ENCODE assay signal across 8 mouse cellular contexts in the genomic region with DNA sequence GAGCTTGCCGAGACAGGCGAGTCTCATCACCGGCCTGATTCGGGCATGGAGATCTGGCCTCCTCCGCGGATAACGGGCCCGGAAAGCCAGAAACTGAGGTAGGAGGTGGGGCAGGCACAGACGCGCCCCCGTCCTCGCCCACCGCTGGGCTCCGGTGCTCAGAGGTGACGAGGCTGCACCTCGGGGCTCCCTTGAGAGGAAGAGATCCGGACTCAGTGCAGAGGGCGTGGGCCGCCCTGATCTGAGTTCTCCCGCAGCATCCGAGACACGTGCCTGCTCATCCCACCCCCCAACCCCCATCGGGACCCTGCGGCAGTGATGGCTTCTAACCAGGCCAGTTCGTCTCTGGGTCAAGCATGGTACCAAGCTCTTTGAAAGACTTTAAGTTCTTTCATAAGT. TPM values are rescaled to one million over a fixed set of nuclear protein-coding genes. Genes with fewer than 3 reads are reported as not detected.
DNase-seq lines count a peak whose midpoint lies in the region; ATAC-seq and TF ChIP-seq lines count a peak whose summit lies in the region.

No protein-coding gene starts in this region.

- 1% methylated on average over 25 of the region's 25 CpGs for WGBS in heart, embryonic 14.5 days

- intact Hi-C loops in heart, postnatal 36 days (cut with DNase I): loop anchor here (5.0 kb wide), 1 partner anchor 270 kb away; no protein-coding TSS in a partner anchor
- intact Hi-C loops in left cerebral cortex, postnatal 14 days (cut with DNase I): no loop called here

- no peak for TF ChIP-seq CTCF in G1E (IDR thresholded peaks at IDR 0.05; ENCODE audit: low read depth, low read length)

- peak overlapping the region; percentile 93 for H3K9ac ChIP-seq in heart, embryonic 14.5 days (ENCODE audit: low read length)

- peak overlapping the region; percentile 79 to 96 for H3K4me3 ChIP-seq in heart, embryonic 14.5 days (ENCODE audit: control insufficient read depth in 1 of 2, insufficient read depth in 1 of 2, low read depth in 1 of 2, low read length in 2 of 2)
- H3K4me3 ChIP-seq in G1E (ENCODE audit: low read depth, low read length): peak overlapping the region; percentile 99

- no peaks in the 10 kb centered on the region for H3K9me3 ChIP-seq in heart, embryonic 14.5 days (ENCODE audit: control insufficient read depth, low read length)
- no peaks in the 10 kb centered on the region for H3K9me3 ChIP-seq in G1E (replicated peaks)

- H3K4me1 ChIP-seq in heart, embryonic 14.5 days (ENCODE audit: control insufficient read depth in 2 of 2, insufficient read depth in 2 of 2, low read length in 2 of 2): peaks cover 2 to 25% of the 10 kb centered on the region in 2 experiments; a peak in 2 of 4 replicates
- H3K4me1 ChIP-seq in G1E (ENCODE audit: insufficient read depth, low read depth, low read length): peaks cover 64% of the 10 kb centered on the region

- no peaks in the 10 kb centered on the region for H3K27me3 ChIP-seq in heart, embryonic 14.5 days (ENCODE audit: control insufficient read depth, insufficient read depth, low read length)
- no peaks in the 10 kb centered on the region for H3K27me3 ChIP-seq in G1E (ENCODE audit: insufficient read depth, low read length)

- 0 out of 2 replicates have a peak, but pooled peaks have one; percentile 10 for ATAC-seq in heart, embryonic 14.5 days (ENCODE audit: insufficient number of reproducible peaks, insufficient read depth, low FRiP score, low read depth)
- no peak for ATAC-seq in G1E (ENCODE audit: extremely low read depth, insufficient number of reproducible peaks, low FRiP score, poor library complexity, severe bottlenecking)
- peak; percentile 31 for ATAC-seq in granulocyte monocyte progenitor cell, adult 5-6 weeks (replicated peaks; ENCODE audit: poor library complexity, severe bottlenecking)
- peak; percentile 16 for ATAC-seq in megakaryocyte-erythroid progenitor cell, adult 5-6 weeks (replicated peaks; ENCODE audit: low FRiP score, low TSS enrichment, poor library complexity, severe bottlenecking)

- DNase-seq in heart, postnatal 36 days: no peak
- DNase-seq in G1E (ENCODE audit: low spot score): peak; percentile 33
- DNase-seq in frontal cortex, postnatal 10 days (ENCODE audit: low spot score in 2 of 2): no peak
- no peak for DNase-seq in left cerebral cortex, postnatal 14 days (ENCODE audit: low spot score in 2 of 2)
- DNase-seq in adrenal gland, postnatal 36 days: no peak

- H3K36me3 ChIP-seq in heart, embryonic 14.5 days (ENCODE audit: control insufficient read depth, insufficient read depth, low read length): peaks cover 56% of the 10 kb centered on the region
- peaks cover 69% of the 10 kb centered on the region for H3K36me3 ChIP-seq in G1E (replicated peaks)

- peak overlapping the region; percentile 85 for H3K4me2 ChIP-seq in heart, embryonic 14.5 days (ENCODE audit: low read length)

- 0 out of 4 replicates have a peak overlapping the region, but pooled peaks of 1 of the 2 experiments have one; percentile 42 for H3K27ac ChIP-seq in heart, embryonic 14.5 days (replicated peaks in 1 of 2; ENCODE audit: control insufficient read depth in 1 of 2, insufficient read depth in 1 of 2, low read depth in 2 of 2, low read length in 2 of 2)

RNA-seq across cellular contexts. Expression of a gene that starts 0.4 kb away (rescaled TPM):
- polyA plus RNA-seq in heart, embryonic 14.5 days (2014; fragmentation: Nextera tagmentation; extraction: Ambion mirVana): 45.5 and 48.5 TPM in 2 replicates
- 10 to 100 TPM; 17.5 to 19.0 TPM for total RNA-seq in heart, postnatal 36 days (2021)
- 13.2 and 17.6 TPM in 2 replicates for total RNA-seq in G1E (2014; fragmentation: Nextera tagmentation)
- 17.0 and 21.3 TPM in 2 replicates for total RNA-seq in G1E (2017)
- polyA plus RNA-seq in G1E (2012): 27.3 and 28.7 TPM in 2 replicates
- total RNA-seq in granulocyte monocyte progenitor cell, adult 5-6 weeks (2014; fragmentation: Nextera tagmentation): 14.8 and 22.5 TPM in 2 replicates
- total RNA-seq in granulocyte monocyte progenitor cell, adult 5-6 weeks (2017): 16.1 and 22.4 TPM in 2 replicates
- 15.2 and 18.6 TPM in 2 replicates for total RNA-seq in megakaryocyte-erythroid progenitor cell, adult 5-6 weeks (2014; fragmentation: Nextera tagmentation)
- total RNA-seq in megakaryocyte-erythroid progenitor cell, adult 5-6 weeks (2017): 11.5 and 18.2 TPM in 2 replicates
- 10 to 100 TPM; 46.0 to 46.7 TPM for total RNA-seq in left cerebral cortex, postnatal 14 days (2021)
- total RNA-seq in adrenal gland, postnatal 36 days (2021): 10 to 100 TPM; 24.5 to 27.8 TPM

RNA-seq across cellular contexts. Expression of a gene that starts 7.7 kb away (rescaled TPM):
- polyA plus RNA-seq in heart, embryonic 14.5 days (2014; fragmentation: Nextera tagmentation; extraction: Ambion mirVana): 7.6 and 10.6 TPM in 2 replicates
- 10 to 100 TPM; 10.1 to 10.2 TPM for total RNA-seq in heart, postnatal 36 days (2021)
- 25.6 and 34.2 TPM in 2 replicates for total RNA-seq in G1E (2014; fragmentation: Nextera tagmentation)
- total RNA-seq in G1E (2017): 6.3 and 7.9 TPM in 2 replicates
- polyA plus RNA-seq in G1E (2012): 15.4 and 22.0 TPM in 2 replicates
- total RNA-seq in granulocyte monocyte progenitor cell, adult 5-6 weeks (2014; fragmentation: Nextera tagmentation): 18.2 and 28.0 TPM in 2 replicates
- 3.7 and 6.3 TPM in 2 replicates for total RNA-seq in granulocyte monocyte progenitor cell, adult 5-6 weeks (2017)
- total RNA-seq in megakaryocyte-erythroid progenitor cell, adult 5-6 weeks (2014; fragmentation: Nextera tagmentation): 19.6 and 24.5 TPM in 2 replicates
- total RNA-seq in megakaryocyte-erythroid progenitor cell, adult 5-6 weeks (2017): 2.6 and 3.8 TPM in 2 replicates
- 10 to 100 TPM; 16.8 to 16.9 TPM for total RNA-seq in left cerebral cortex, postnatal 14 days (2021)
- 10 to 100 TPM; 14.7 to 16.5 TPM for total RNA-seq in adrenal gland, postnatal 36 days (2021)

RNA-seq across cellular contexts. Expression of a gene that starts 9.6 kb away (rescaled TPM):
- polyA plus RNA-seq in heart, embryonic 14.5 days (2014; fragmentation: Nextera tagmentation; extraction: Ambion mirVana): 345 and 375 TPM in 2 replicates
- 100 to 1,000 TPM; 219 to 255 TPM for total RNA-seq in heart, postnatal 36 days (2021)
- 175 and 176 TPM in 2 replicates for total RNA-seq in G1E (2014; fragmentation: Nextera tagmentation)
- 256 and 270 TPM in 2 replicates for total RNA-seq in G1E (2017)
- 9.2 and 18.4 TPM in 2 replicates for polyA plus RNA-seq in G1E (2012)
- total RNA-seq in granulocyte monocyte progenitor cell, adult 5-6 weeks (2014; fragmentation: Nextera tagmentation): 459 and 544 TPM in 2 replicates
- total RNA-seq in granulocyte monocyte progenitor cell, adult 5-6 weeks (2017): 101 and 107 TPM in 2 replicates
- 379 and 438 TPM in 2 replicates for total RNA-seq in megakaryocyte-erythroid progenitor cell, adult 5-6 weeks (2014; fragmentation: Nextera tagmentation)
- 101 and 188 TPM in 2 replicates for total RNA-seq in megakaryocyte-erythroid progenitor cell, adult 5-6 weeks (2017)
- total RNA-seq in left cerebral cortex, postnatal 14 days (2021): 100 to 1,000 TPM; 346 to 360 TPM
- total RNA-seq in adrenal gland, postnatal 36 days (2021): 100 to 1,000 TPM; 354 to 362 TPM
